Mouse (Mus musculus) kidney, adult 8-10 months (tissue): ENCODE data around the gene Cyp1a1.
A peak's percentile ranks its signal among the peaks of the same experiment; 100 is the strongest.
"Not testable (repeated sequence)": the region's sequence is repeated elsewhere in the genome, so short reads cannot be mapped to it uniquely, and the experiment has no call there.

Experiments used
- DNase-seq, 2 experiments: peaks; one replicate each; pipeline ENCODE4 v3.0.0; 2022

The Cyp1a1 gene

GRCm38 (mm10) chr9:57706496-57706895 lies 18.8 kb downstream of the Cyp1a1 start:
- no peak for DNase-seq

DNA sequence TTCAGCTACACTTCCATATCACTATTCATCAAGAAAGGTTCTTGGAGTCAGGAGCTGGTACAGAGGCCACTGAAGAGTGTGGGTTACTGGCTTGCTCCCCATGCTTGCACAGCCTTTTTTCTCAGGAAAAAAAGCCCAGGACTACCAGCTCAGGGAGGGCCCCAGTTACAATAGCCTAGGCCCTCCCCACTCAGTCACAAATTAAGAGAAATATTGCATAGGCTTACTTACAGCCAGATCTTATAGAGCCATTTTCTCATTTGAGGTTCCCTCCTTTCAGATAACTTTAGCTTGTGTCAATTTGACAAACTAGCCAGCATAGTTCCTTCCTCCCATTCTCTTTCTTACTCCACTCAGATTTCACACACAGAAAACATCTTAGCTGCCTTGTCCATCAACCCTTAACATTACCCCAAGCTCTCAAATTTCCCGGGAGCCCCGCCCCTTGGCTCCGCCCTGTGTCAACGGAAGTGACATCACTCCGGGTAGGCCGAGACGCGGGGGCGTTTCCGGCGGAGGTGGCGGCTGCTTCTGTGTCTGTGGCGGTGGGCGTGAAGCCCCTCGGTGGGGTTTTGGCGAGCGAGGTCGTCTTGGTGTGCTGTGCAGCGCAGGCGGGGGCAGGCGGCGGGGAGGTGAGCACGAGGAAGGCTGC lies 20.5 kb downstream of the Cyp1a1 start, which contains the start of gene Edc3:
Edc3 (plus strand) TSS at position 473 of the 652 bp plus-strand sequence.
- peak; percentile 85 to 92 for DNase-seq

GRCm38 (mm10) chr9:57708720-57709274 lies 21.1 kb downstream of the Cyp1a1 start:
- DNase-seq, result no peak

DNA sequence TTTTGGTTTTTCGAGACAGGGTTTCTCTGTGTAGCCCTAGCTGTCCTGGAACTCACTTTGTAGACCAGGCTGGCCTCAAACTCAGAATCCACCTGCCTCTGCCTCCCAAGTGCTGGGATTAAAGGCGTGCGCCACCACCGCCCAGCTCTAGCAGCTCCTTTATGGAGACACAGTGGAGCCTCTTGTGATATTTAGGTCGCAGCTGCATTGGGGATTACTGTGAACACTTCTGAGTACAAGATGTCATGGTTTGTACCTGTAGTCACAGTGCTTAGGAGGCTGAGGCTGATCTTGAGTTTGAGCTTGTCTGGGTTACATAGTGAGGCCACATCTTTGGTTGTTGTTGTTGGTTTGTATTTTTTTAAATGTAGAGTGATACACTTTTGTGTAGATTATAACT lies 22.5 kb downstream of the Cyp1a1 start:
- DNase-seq, result not testable (repeated sequence)

DNA sequence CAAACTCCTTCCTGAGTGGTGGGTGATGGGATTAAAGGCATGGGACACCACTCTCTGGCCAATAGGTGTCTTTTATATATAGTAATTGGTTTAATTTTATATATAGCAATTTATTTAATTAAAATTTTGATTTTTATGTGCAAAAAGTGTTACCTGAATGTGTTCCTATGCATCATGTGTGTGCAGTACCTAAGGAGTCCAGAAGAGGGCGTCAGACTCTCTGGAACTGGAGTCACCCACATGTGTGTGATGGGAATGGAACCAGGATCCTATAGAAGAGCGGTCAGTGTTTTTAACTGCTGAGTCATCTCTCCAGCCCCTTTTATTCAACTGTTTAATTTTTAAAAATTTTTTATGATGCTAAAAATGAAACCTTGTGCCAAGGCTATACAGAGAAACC lies 24.5 kb downstream of the Cyp1a1 start:
- no peak for DNase-seq

- DNase-seq, result peak in 1 of 2 experiments; percentile 39
These were observed 30.7 kb downstream of the Cyp1a1 start for GRCm38 (mm10) chr9:57718408-57718807.

GRCm38 (mm10) chr9:57720736-57721135 lies 33.0 kb downstream of the Cyp1a1 start:
- no peak for DNase-seq

DNA sequence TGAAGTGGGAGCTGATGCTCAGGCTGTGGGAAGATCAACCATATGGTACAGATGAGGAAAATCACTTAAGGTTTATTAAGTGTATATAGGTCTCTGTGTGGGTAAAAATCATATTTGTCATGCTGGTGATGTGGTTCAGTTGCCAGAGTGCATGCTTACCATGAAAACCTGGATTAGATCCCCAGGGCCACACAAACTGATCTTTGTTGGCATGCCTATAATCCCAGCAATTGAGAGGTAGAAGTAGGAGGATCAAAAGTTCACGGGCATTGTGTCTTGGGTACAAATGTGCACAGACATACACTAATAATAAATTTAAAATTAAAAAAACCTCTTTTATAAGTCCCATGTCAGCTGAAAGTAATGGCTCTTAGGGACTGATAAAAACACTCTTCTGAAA lies 34.6 kb downstream of the Cyp1a1 start:
- DNase-seq, result no peak

DNA sequence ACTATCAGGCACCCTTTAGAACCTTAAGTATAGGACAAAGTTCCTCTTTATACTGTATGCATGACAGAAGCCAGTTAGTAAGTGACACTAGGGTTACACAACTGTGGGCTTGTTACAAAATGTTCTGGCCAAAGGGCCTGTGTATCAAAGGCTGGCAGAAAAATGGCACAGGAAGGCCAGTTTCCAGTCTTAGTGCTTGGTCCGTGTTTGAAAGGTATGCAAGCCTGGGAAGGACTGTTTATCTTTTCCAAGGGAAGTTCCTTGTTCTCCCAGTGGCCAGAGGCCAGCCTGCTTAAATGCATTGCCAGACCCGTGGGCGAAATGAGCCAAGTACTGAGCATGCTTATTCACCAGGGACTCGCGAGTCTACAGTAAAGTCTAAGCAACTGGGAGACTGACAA lies 35.6 kb downstream of the Cyp1a1 start:
- peak; percentile 70 to 82 for DNase-seq

GRCm38 (mm10) chr9:57723796-57724195 lies 36.1 kb downstream of the Cyp1a1 start:
- DNase-seq, result no peak

- DNase-seq, result no peak
These were observed 37.0 kb downstream of the Cyp1a1 start for GRCm38 (mm10) chr9:57724701-57725100.

GRCm38 (mm10) chr9:57728312-57728711 lies 40.6 kb downstream of the Cyp1a1 start:
- DNase-seq, result no peak

- no peak for DNase-seq
These were observed 45.9 kb downstream of the Cyp1a1 start for GRCm38 (mm10) chr9:57733606-57734005.

- no peak for DNase-seq
These were observed 52.1 kb downstream of the Cyp1a1 start for GRCm38 (mm10) chr9:57739863-57740262.

DNA sequence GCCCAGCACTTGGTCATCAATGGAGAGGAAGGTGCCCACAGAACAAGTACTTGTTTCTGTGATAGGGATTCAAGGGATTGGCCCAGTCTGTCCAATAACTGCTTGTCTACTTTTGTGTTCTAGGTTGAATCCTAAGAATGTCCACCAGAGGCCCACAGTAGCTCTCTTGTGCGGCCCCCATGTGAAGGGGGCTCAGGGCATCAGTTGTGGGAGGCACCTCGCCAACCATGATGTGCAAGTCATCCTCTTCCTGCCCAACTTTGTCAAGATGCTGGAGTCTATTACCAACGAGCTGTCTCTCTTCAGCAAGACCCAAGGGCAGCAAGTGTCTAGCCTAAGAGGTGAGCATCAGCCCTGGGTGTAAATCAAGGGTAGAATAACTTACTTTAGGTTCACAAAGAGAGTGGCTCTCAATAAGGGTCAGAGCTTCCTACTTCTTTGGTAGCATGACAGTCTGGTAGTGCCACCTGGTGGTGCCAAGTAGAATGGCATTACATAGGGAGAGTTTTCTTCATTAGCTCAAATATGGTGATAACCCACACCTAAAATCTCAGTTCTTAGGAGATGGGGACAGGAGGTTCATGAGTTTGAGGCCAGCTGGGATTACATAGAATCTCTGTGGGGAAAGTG lies 56.8 kb downstream of the Cyp1a1 start:
- peak in 1 of 2 experiments; percentile 61 for DNase-seq

- DNase-seq, result no peak
These were observed 59.3 kb downstream of the Cyp1a1 start for GRCm38 (mm10) chr9:57747067-57747466.

- DNase-seq, result peak in 1 of 2 experiments; percentile 63
These were observed 60.4 kb downstream of the Cyp1a1 start for GRCm38 (mm10) chr9:57748137-57748536.

- DNase-seq, result peak; percentile 70 to 79
These were observed 61.1 kb downstream of the Cyp1a1 start for GRCm38 (mm10) chr9:57748831-57749230.

DNA sequence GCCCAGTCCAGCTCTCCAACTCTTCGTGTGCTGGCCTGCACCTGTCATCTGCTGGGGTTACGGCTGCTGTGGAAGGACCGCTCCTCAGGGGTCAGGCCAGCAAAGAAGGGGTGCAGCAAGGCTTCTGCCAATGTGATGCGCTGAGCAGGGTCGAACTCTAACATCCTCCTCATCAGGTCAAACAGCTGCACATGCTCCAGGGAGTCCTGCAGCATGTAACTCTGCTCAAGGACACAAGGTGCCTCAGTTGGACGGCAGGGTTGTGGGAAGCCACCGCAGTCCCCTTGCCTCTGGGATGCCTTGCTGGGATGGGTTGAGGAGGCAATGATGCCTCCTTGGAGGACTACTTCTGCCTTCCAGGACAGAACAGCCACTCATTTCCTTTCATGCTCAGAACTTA lies 63.2 kb downstream of the Cyp1a1 start:
- no peak for DNase-seq
